ENCODE assay signal across 12 mouse cellular contexts in the genomic region with DNA sequence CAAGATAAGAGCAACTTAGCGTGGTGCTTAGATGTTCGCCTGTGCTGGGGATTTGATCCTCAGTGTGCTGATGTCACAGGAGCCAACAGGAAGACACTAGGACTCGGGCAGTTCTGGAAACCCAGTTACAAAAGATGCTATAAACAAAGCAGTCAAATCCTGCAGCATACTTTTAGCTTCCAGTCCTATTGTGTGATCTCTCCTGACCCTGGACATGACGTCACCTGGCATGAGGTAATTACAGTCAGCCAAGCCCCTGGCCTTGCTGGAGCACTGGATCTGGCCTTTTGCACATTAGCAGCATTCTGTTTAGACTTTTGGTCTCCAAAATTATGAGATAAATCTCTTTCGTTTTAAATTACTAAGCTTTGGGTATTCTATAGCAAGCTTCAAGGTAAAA. TPM values are rescaled to one million over a fixed set of nuclear protein-coding genes. Genes with fewer than 3 reads are reported as not detected.
A peak's percentile ranks its signal among the peaks of the same experiment; 100 is the strongest.
DNase-seq lines count a peak whose midpoint lies in the region; ATAC-seq and TF ChIP-seq lines count a peak whose summit lies in the region.
"Had no signal": no experiment of that assay in that cellular context is flagged by ENCODE, and none has a peak within 500 bp of the region (broad histone marks: within the 10 kb centered on the region; RNA-seq: fewer than 3 reads in every experiment).

No protein-coding gene starts in this region.

- no peaks in the 10 kb centered on the region for H3K9me3 ChIP-seq in heart, postnatal 0 days (replicated peaks; ENCODE audit: control insufficient read depth, low read length)
- H3K9me3 ChIP-seq: limb, embryonic 15.5 days; neural tube, embryonic 12.5 days had no signal

- TF ChIP-seq EP300 in heart, postnatal 0 days (IDR thresholded peaks at IDR 0.05; ENCODE audit: low read depth), result no peak

- ATAC-seq in heart, postnatal 0 days (ENCODE audit: insufficient read depth, low read depth), result no peak

- peaks cover 21% of the 10 kb centered on the region for H3K4me1 ChIP-seq in kidney, adult 2 months (ENCODE audit: control insufficient read depth, insufficient read depth, low read length)
- H3K4me1 ChIP-seq in bone marrow macrophage, adult 2 months (ENCODE audit: control insufficient read depth, insufficient read depth, low read length), result peaks cover 78% of the 10 kb centered on the region
- H3K4me1 ChIP-seq in heart, postnatal 0 days (ENCODE audit: control insufficient read depth, insufficient read depth), result peaks cover 49% of the 10 kb centered on the region

- TF ChIP-seq CTCF in kidney, adult 2 months (conservative IDR thresholded peaks at IDR 0.05; ENCODE audit: insufficient read depth, insufficient read length, low read depth, low read length), result no peak
- TF ChIP-seq CTCF in bone marrow macrophage, adult 2 months (IDR thresholded peaks at IDR 0.05; ENCODE audit: low read depth, low read length), result no peak
- no peak for TF ChIP-seq CTCF in heart, postnatal 0 days (IDR thresholded peaks at IDR 0.05; ENCODE audit: low read depth)

- TF ChIP-seq POLR2A in kidney, adult 2 months (IDR thresholded peaks at IDR 0.05; ENCODE audit: low read depth, low read length), result no peak
- TF ChIP-seq POLR2A in bone marrow macrophage, adult 2 months (IDR thresholded peaks at IDR 0.05; ENCODE audit: borderline replicate concordance, low read depth, low read length), result no peak

- peak; percentile 24 for DNase-seq in kidney, adult 2 months
- no peak for DNase-seq in kidney, adult 11 months
- peak; percentile 31 for DNase-seq in adipocyte (ENCODE audit: low spot score)
- no peak for DNase-seq in heart, postnatal 0 days (ENCODE audit: low spot score)
- no peak for DNase-seq in frontal cortex, postnatal 14 days (ENCODE audit: low spot score in 2 of 2)
- no peak for DNase-seq in yolk sac, embryonic 10.5 days (ENCODE audit: low spot score)
- no peak for DNase-seq in c-Kit-positive CD71-positive TER-119-positive erythroid progenitor cells, embryonic 14.5 days (ENCODE audit: low spot score)
- DNase-seq: cerebellum, adult 9-11 months; kidney, adult 8-10 months had no signal

- H3K4me3 ChIP-seq in kidney, adult 2 months (ENCODE audit: insufficient read depth, low read depth, low read length), result no peak overlapping the region
- no peak overlapping the region for H3K4me3 ChIP-seq in bone marrow macrophage, adult 2 months (ENCODE audit: insufficient read depth, low read length)
- no peak overlapping the region for H3K4me3 ChIP-seq in heart, postnatal 0 days (ENCODE audit: low read depth, low read length)
- H3K4me3 ChIP-seq: limb, embryonic 15.5 days; neural tube, embryonic 12.5 days had no signal

- H3K27me3 ChIP-seq in kidney, adult 2 months (replicated peaks; ENCODE audit: control insufficient read depth, insufficient read depth, low read length), result no peaks in the 10 kb centered on the region
- H3K27me3 ChIP-seq in heart, postnatal 0 days (ENCODE audit: control insufficient read depth, insufficient read depth, low read length), result no peaks in the 10 kb centered on the region
- H3K27me3 ChIP-seq: limb, embryonic 15.5 days; neural tube, embryonic 12.5 days had no signal

- no peaks in the 10 kb centered on the region for H3K36me3 ChIP-seq in kidney, adult 2 months (ENCODE audit: control insufficient read depth, insufficient read depth, low read length)
- H3K36me3 ChIP-seq in heart, postnatal 0 days (replicated peaks; ENCODE audit: control insufficient read depth, insufficient read depth, low read length), result no peaks in the 10 kb centered on the region
- H3K36me3 ChIP-seq: limb, embryonic 15.5 days had no signal

- WGBS in kidney, adult 2 months, result 78% methylated on average over 5 of the region's 5 CpGs
- WGBS in heart, postnatal 0 days, result 41% methylated on average over 5 of the region's 5 CpGs

- H3K4me2 ChIP-seq in heart, postnatal 0 days (ENCODE audit: low read depth, low read length), result no peak overlapping the region
- H3K4me2 ChIP-seq: limb, embryonic 15.5 days; neural tube, embryonic 12.5 days had no signal

- H3K27ac ChIP-seq in kidney, adult 2 months (ENCODE audit: insufficient read depth, low read depth, low read length), result no peak overlapping the region
- peak overlapping the region; percentile 92 for H3K27ac ChIP-seq in bone marrow macrophage, adult 2 months (ENCODE audit: insufficient read depth, low read depth, low read length)
- peak overlapping the region; percentile 16; the same call in 1 of the 2 replicates for H3K27ac ChIP-seq in heart, postnatal 0 days (ENCODE audit: low read depth)
- H3K27ac ChIP-seq: limb, embryonic 15.5 days; neural tube, embryonic 12.5 days had no signal

- H3K9ac ChIP-seq in heart, postnatal 0 days (replicated peaks; ENCODE audit: low read depth, low read length), result no peak overlapping the region
- H3K9ac ChIP-seq: limb, embryonic 15.5 days; neural tube, embryonic 12.5 days had no signal

RNA-seq across cellular contexts. Expression of gene Slc23a2, which starts 38.8 kb away (rescaled TPM):
- polyA plus RNA-seq in kidney, adult 2 months (2012; rRNA removed), result 15.3 and 15.7 TPM in 2 replicates
- 47.7 and 53.5 TPM in 2 replicates for polyA plus RNA-seq in bone marrow macrophage, adult 2 months (2012; ENCODE audit: insufficient read depth, insufficient read length, missing spikeins)
- total RNA-seq in heart, postnatal 0 days (2014; rRNA removed; ENCODE audit: low replicate concordance), result 13.9 and 19.2 TPM in 2 replicates
- polyA plus RNA-seq in heart, postnatal 0 days (2015; fragmentation: Nextera tagmentation; extraction: Ambion mirVana), result 7.8 and 8.6 TPM in 2 replicates

Comparison
In these comparisons a context has a peak if more than half of its experiments do, and no peak if none do; other contexts are left out.
1. DNase-seq: peak in kidney, adult 2 months (single experiment) and adipocyte (single experiment); none in kidney, adult 11 months (single experiment), heart, postnatal 0 days (single experiment), frontal cortex, postnatal 14 days (0 of 2), yolk sac, embryonic 10.5 days (single experiment) and c-Kit-positive CD71-positive TER-119-positive erythroid progenitor cells, embryonic 14.5 days (single experiment).